Mouse (Mus musculus) limb, embryonic 11.5 days (tissue): ENCODE measurements around the gene Gm36864. TPM values are rescaled to one million over a fixed set of nuclear protein-coding genes. Genes with fewer than 3 reads are reported as not detected.
"Not testable (repeated sequence)": the region's sequence is repeated elsewhere in the genome, so short reads cannot be mapped to it uniquely, and the experiment has no call there.

Experiments
- ATAC-seq: fragments of 200-750 bp; cut with Nextera tagmentation; 2 replicates; pipeline ENCODE4 v1.8.0; 2017; ENCODE audit warnings: low read depth; ENCODE audit not compliant: insufficient number of reproducible peaks, low FRiP score, low TSS enrichment
- DNase-seq: peaks from one replicate; pipeline ENCODE4 v3.0.0-alpha.2; 2015; ENCODE audit warnings: low spot score
- H3K27ac ChIP-seq: fragments of 300-500 bp; sonication (generic); replicated peaks from 2 replicates; pipeline ENCODE4 v1.5.1; 2014; ENCODE audit warnings: low read depth, mild to moderate bottlenecking, low read length
- H3K27me3 ChIP-seq: fragments of 300-500 bp; sonication (generic); 2 replicates; pipeline ENCODE4 v1.6.1; 2014; ENCODE audit warnings: mild to moderate bottlenecking, low read length, mixed read lengths; ENCODE audit not compliant: control insufficient read depth, insufficient read depth
- H3K36me3 ChIP-seq: fragments of 300-500 bp; sonication (generic); 2 replicates; pipeline ENCODE4 v1.6.1; 2014; ENCODE audit warnings: mild to moderate bottlenecking, low read length, moderate library complexity, mixed read lengths; ENCODE audit not compliant: control insufficient read depth, insufficient read depth
- H3K4me1 ChIP-seq: fragments of 300-500 bp; sonication (generic); 2 replicates; pipeline ENCODE4 v1.6.1; 2014; ENCODE audit warnings: low read length, mixed read lengths; ENCODE audit not compliant: control insufficient read depth, insufficient read depth
- H3K4me2 ChIP-seq: fragments of 300-500 bp; sonication (generic); 2 replicates; pipeline ENCODE4 v1.6.1; 2014; ENCODE audit warnings: low read depth, mild to moderate bottlenecking, moderate library complexity; ENCODE audit not compliant: severe bottlenecking
- H3K4me3 ChIP-seq: fragments of 300-500 bp; sonication (generic); 2 replicates; pipeline ENCODE4 v1.5.1; 2014; ENCODE audit warnings: low read depth, low read length
- H3K9ac ChIP-seq: fragments of 300-500 bp; sonication (generic); 2 replicates; pipeline ENCODE4 v1.6.1; 2014; ENCODE audit warnings: mild to moderate bottlenecking, low read length
- H3K9me3 ChIP-seq: fragments of 300-500 bp; sonication (generic); 2 replicates; pipeline ENCODE4 v1.6.1; 2016; ENCODE audit warnings: low read length; ENCODE audit not compliant: control insufficient read depth
- WGBS: fragments of 180-500 bp; shearing (Covaris S2); extraction: QIAGEN DNeasy Blood & Tissue Kit; methylation state at CpG from one replicate; pipeline ENCODE4 v1.1.7; 2014; 5-methylcytosine and 5-hydroxymethylcytosine counted together
- polyA plus RNA-seq: library from polyadenylated mRNA; unstranded; fragments of >200 nt; fragmentation: Nextera tagmentation; extraction: Ambion mirVana; gene quantifications from 2 replicates; pipeline ENCODE4 v1.2.1, GENCODE M21; 2014

Gm36864 gene
- not detected in 2 replicates for polyA plus RNA-seq

- no peaks in the 10 kb centered on the region for H3K9me3 ChIP-seq
- 82% methylated on average over 3 of the region's 3 CpGs for WGBS
- H3K4me1 ChIP-seq, result no peaks in the 10 kb centered on the region
- no peaks in the 10 kb centered on the region for H3K36me3 ChIP-seq
- DNase-seq (no peak), ATAC-seq (no peak)
- no peaks in the 10 kb centered on the region for H3K27me3 ChIP-seq
- no peak within 1 kb of the TSS for H3K4me3 ChIP-seq
- H3K27ac ChIP-seq, result no peak within 1 kb of the TSS
- no peak within 1 kb of the TSS for H3K9ac ChIP-seq
- H3K4me2 ChIP-seq, result no peak within 1 kb of the TSS
Measured at GRCm38 (mm10) chr7:44235909-44236308, at the start of gene Gm36864. Gene Gm36864 (plus strand): TSS chr7:44236177.

GRCm38 (mm10) chr7:44186516-44186915, 49.5 kb upstream of the Gm36864 start:
- H3K4me2 ChIP-seq, H3K4me3 ChIP-seq, H3K27me3 ChIP-seq, H3K36me3 ChIP-seq, H3K4me1 ChIP-seq, DNase-seq, H3K9ac ChIP-seq, H3K27ac ChIP-seq, H3K9me3 ChIP-seq, ATAC-seq: not testable (repeated sequence)
- WGBS, result 65% methylated on average over 8 of the region's 8 CpGs

- not testable (repeated sequence) for H3K4me2 ChIP-seq, H3K4me1 ChIP-seq, H3K9ac ChIP-seq, H3K9me3 ChIP-seq, H3K36me3 ChIP-seq, H3K27ac ChIP-seq, H3K27me3 ChIP-seq, H3K4me3 ChIP-seq, ATAC-seq, DNase-seq
Measured at GRCm38 (mm10) chr7:44187936-44188335, 48.0 kb upstream of the Gm36864 start, which contains the start of gene Klk1b24. Gene Klk1b24 (plus strand): TSS chr7:44188236.

- WGBS, result 64% methylated on average over 1 of the region's 1 CpGs
- H3K4me3 ChIP-seq, H3K9me3 ChIP-seq, H3K9ac ChIP-seq, H3K36me3 ChIP-seq, H3K27ac ChIP-seq, H3K4me2 ChIP-seq, H3K4me1 ChIP-seq, H3K27me3 ChIP-seq, DNase-seq, ATAC-seq: not testable (repeated sequence)
Measured at GRCm38 (mm10) chr7:44193466-44193865, 42.5 kb upstream of the Gm36864 start.

GRCm38 (mm10) chr7:44197891-44198290, 38.1 kb upstream of the Gm36864 start, which contains the start of gene Klk1b3:
Gene Klk1b3 (plus strand): TSS chr7:44198191.
- Histone ChIP-seq H3K27me3 (no peaks in the 10 kb centered on the region), H3K27ac (no peak within 1 kb of the TSS), H3K4me1 (no peaks in the 10 kb centered on the region), H3K9me3 (no peaks in the 10 kb centered on the region), H3K9ac (no peak within 1 kb of the TSS), H3K36me3 (no peaks in the 10 kb centered on the region), H3K4me2 (no peak within 1 kb of the TSS), H3K4me3 (no peak within 1 kb of the TSS)
- DNase-seq (no peak), ATAC-seq (no peak)
- WGBS, result 59% methylated on average over 3 of the region's 3 CpGs

- DNase-seq, H3K9ac ChIP-seq, ATAC-seq, H3K27me3 ChIP-seq, H3K36me3 ChIP-seq, H3K4me1 ChIP-seq, H3K27ac ChIP-seq, H3K4me3 ChIP-seq, H3K4me2 ChIP-seq, H3K9me3 ChIP-seq: not testable (repeated sequence)
- WGBS, result 51% methylated on average over 3 of the region's 3 CpGs
Measured at GRCm38 (mm10) chr7:44207135-44207534, 28.8 kb upstream of the Gm36864 start, which contains the start of gene Klk1b4. Gene Klk1b4 (plus strand): TSS chr7:44207435.

GRCm38 (mm10) chr7:44208307-44208706, 27.7 kb upstream of the Gm36864 start:
- Histone ChIP-seq H3K4me2 (no peak overlapping the region), H3K36me3 (no peaks in the 10 kb centered on the region), H3K4me3 (no peak overlapping the region), H3K9ac (no peak overlapping the region), H3K27ac (no peak overlapping the region), H3K9me3 (no peaks in the 10 kb centered on the region), H3K4me1 (no peaks in the 10 kb centered on the region), H3K27me3 (no peaks in the 10 kb centered on the region)
- WGBS, result 76% methylated on average over 3 of the region's 3 CpGs
- DNase-seq, result no peak
- ATAC-seq, result no peak

DNA sequence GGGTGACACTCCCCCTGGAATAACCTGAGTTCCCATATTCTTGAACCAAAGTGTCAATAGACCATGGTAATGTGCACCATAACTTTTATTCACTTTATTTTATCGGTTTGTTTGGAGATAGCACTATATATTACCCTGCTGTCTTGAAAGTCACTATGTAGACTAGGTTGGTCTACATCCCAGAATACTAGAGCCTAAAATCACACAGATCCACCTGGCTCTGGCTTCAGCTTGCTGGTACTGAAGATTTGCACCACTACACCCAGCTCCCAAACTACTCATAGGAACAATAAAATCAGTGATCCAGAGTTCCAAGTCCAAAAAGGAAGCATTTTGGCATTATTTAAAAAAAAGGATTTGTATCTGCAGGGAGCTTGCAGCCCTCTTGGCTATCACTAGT, 20.3 kb upstream of the Gm36864 start, which contains the start of gene Klk1b5:
Gene Klk1b5, plus strand, starts transcription at position 301 of the 400 bp plus-strand sequence.
- Histone ChIP-seq H3K9ac (no peak within 1 kb of the TSS), H3K27ac (no peak within 1 kb of the TSS), H3K4me1 (no peaks in the 10 kb centered on the region), H3K4me2 (no peak within 1 kb of the TSS), H3K36me3 (no peaks in the 10 kb centered on the region), H3K27me3 (no peaks in the 10 kb centered on the region), H3K4me3 (no peak within 1 kb of the TSS), H3K9me3 (no peaks in the 10 kb centered on the region)
- DNase-seq (no peak), ATAC-seq (no peak)
- WGBS, result 76% methylated on average over 1 of the region's 1 CpGs

DNA sequence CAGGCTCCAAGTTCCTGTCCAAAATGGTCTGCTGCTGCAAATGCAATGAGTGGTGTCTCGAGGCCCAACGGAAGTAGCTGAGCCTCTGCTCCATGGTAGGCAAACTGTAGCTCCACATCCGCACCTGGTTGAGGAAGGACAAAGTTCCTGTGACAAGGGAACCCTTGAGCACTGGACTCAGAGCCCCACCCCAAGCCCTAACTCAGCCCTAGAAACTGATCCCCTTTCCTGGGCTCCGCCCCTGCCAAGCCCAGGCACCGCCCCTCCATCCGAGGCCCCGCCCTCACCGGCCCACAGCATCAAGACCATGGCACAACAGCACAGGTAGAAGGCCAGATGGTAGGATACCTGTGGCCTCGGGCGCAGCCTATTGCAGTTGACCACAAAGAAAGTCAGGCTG, 14.4 kb upstream of the Gm36864 start:
- not testable (repeated sequence) for H3K9ac ChIP-seq, H3K27ac ChIP-seq, H3K4me2 ChIP-seq, H3K36me3 ChIP-seq, H3K27me3 ChIP-seq, ATAC-seq, H3K9me3 ChIP-seq, H3K4me3 ChIP-seq, DNase-seq, H3K4me1 ChIP-seq
- 67% methylated on average over 8 of the region's 10 CpGs for WGBS
